Mouse (Mus musculus) CD4-positive, CD25-positive, alpha-beta regulatory T cell, adult 4 months (primary cell): ENCODE data around the gene Srrt. TPM values are rescaled to one million over a fixed set of nuclear protein-coding genes. Genes with fewer than 3 reads are reported as not detected.

Source experiments
- polyA plus RNA-seq, 2 experiments: library from polyadenylated mRNA; unstranded; fragments of 100-300 nt; shearing (Covaris generic); gene quantifications; one replicate each; pipeline ENCODE4 v1.2.1; 2017

Srrt gene
- polyA plus RNA-seq, 2 experiments from 2014 or later: 60.2 to 63.7 TPM

Other genes with a start within 250 kb of the Srrt start
- gene Serpine1, start 235.4 kb downstream of the Srrt start, polyA plus RNA-seq: under 1 TPM in 1 of 2 experiments, not detected in 1; 0.20 TPM
- 10 to 100 TPM; 15.1 to 18.5 TPM for gene Trim56, start 191.5 kb downstream of the Srrt start, polyA plus RNA-seq
- not detected for gene Muc3, start 158.4 kb downstream of the Srrt start, polyA plus RNA-seq
- 1 to 10 TPM; 8.0 to 9.5 TPM for gene Muc3a, start 95.3 kb downstream of the Srrt start, polyA plus RNA-seq
- gene Ache, start 20.2 kb downstream of the Srrt start, polyA plus RNA-seq: under 1 TPM in 1 of 2 experiments, not detected in 1; 0.16 TPM
- gene Ufsp1, start 13.0 kb downstream of the Srrt start, polyA plus RNA-seq: 1 to 10 TPM in 1 of 2 experiments, under 1 TPM in 1; 0.65 to 1.3 TPM
- gene Trip6, start 6.7 kb upstream of the Srrt start, polyA plus RNA-seq: 1 to 10 TPM; 1.0 to 1.7 TPM
- 10 to 100 TPM in 1 of 2 experiments, 1 to 10 TPM in 1; 9.2 to 16.7 TPM for gene Slc12a9, start 25.9 kb upstream of the Srrt start, polyA plus RNA-seq
- not detected for gene Ephb4, start 42.4 kb upstream of the Srrt start, polyA plus RNA-seq
- gene Zan, start 169.4 kb upstream of the Srrt start, polyA plus RNA-seq: under 1 TPM; 0.27 to 0.39 TPM
- gene Pop7, start 194.8 kb upstream of the Srrt start, polyA plus RNA-seq: 10 to 100 TPM; 44.2 to 57.4 TPM
- gene Gigyf1, start 210.9 kb upstream of the Srrt start, polyA plus RNA-seq: 10 to 100 TPM; 35.6 to 36.1 TPM
- gene Epo, start 225.6 kb upstream of the Srrt start, polyA plus RNA-seq: not detected
- 10 to 100 TPM; 36.8 to 66.7 TPM for gene Gnb2, start 225.8 kb upstream of the Srrt start, polyA plus RNA-seq
- not detected for gene Actl6b, start 245.8 kb upstream of the Srrt start, polyA plus RNA-seq